Mouse (Mus musculus) frontal cortex, adult 2 months (tissue): Measurements from ENCODE around the gene Eppin. TPM values are rescaled to one million over a fixed set of nuclear protein-coding genes. Genes with fewer than 3 reads are reported as not detected.

Experiments
- DNase-seq, 2 experiments: peaks; one replicate each; pipeline ENCODE4 v3.0.0; 2022; ENCODE audit warnings: low spot score in 1 of 2; ENCODE audit errors: extremely low spot score in 1 of 2
- polyA plus RNA-seq: library from polyadenylated mRNA; depleted of rRNA; stranded (reverse); fragments of >200 nt; gene quantifications from 2 replicates; pipeline ENCODE4 v1.2.3, GENCODE M21; 2012; rRNA removed

The Eppin gene
- polyA plus RNA-seq, 1 experiment: not detected

GRCm38 (mm10) chr2:164562391-164563188 lies 30.8 kb downstream of the Eppin start, which contains the start of gene Wfdc2:
TSS of gene Wfdc2 (plus strand) at chr2:164562413.
- DNase-seq: no peak

- DNase-seq: no peak
Observed at GRCm38 (mm10) chr2:164560106-164560505, 33.3 kb downstream of the Eppin start.

- no peak for DNase-seq
Observed at GRCm38 (mm10) chr2:164558991-164559645, 34.3 kb downstream of the Eppin start.

- peak; percentile 60 to 67 for DNase-seq
Observed at GRCm38 (mm10) chr2:164558426-164558825, 35.0 kb downstream of the Eppin start.

GRCm38 (mm10) chr2:164551502-164551901 lies 41.9 kb downstream of the Eppin start:
- no peak for DNase-seq

- DNase-seq: no peak
Observed at GRCm38 (mm10) chr2:164550895-164551269, 42.5 kb downstream of the Eppin start.

GRCm38 (mm10) chr2:164549963-164550894 lies 43.2 kb downstream of the Eppin start:
- peak; percentile 22 to 51 for DNase-seq

- DNase-seq: no peak
Observed at GRCm38 (mm10) chr2:164549338-164549737, 44.1 kb downstream of the Eppin start.

GRCm38 (mm10) chr2:164544454-164545097 lies 48.8 kb downstream of the Eppin start:
- no peak for DNase-seq

GRCm38 (mm10) chr2:164543745-164544144 lies 49.6 kb downstream of the Eppin start:
- no peak for DNase-seq

- no peak for DNase-seq
Observed at GRCm38 (mm10) chr2:164542598-164542997, 50.8 kb downstream of the Eppin start.

- peak; percentile 73 to 83 for DNase-seq
Observed at GRCm38 (mm10) chr2:164542132-164542531, 51.3 kb downstream of the Eppin start.

- DNase-seq: no peak
Observed at GRCm38 (mm10) chr2:164540652-164541427, 52.6 kb downstream of the Eppin start.

Other genes starting within 250 kb of the Eppin start
- gene Slpi, start 204.5 kb downstream of the Eppin start, polyA plus RNA-seq: 0.67 and 0.68 TPM in 2 replicates
- gene Rbpjl, start 190.5 kb downstream of the Eppin start, polyA plus RNA-seq: 1.7 and 1.8 TPM in 2 replicates
- 25.8 and 25.9 TPM in 2 replicates for gene Matn4, start 188.4 kb downstream of the Eppin start, polyA plus RNA-seq
- gene Sdc4, start 149.7 kb downstream of the Eppin start, polyA plus RNA-seq: 45.0 and 46.5 TPM in 2 replicates
- 58.1 and 59.1 TPM in 2 replicates for gene Sys1, start 136.6 kb downstream of the Eppin start, polyA plus RNA-seq
- 9.3 and 10.0 TPM in 2 replicates for gene Gm20458, start 132.6 kb downstream of the Eppin start, polyA plus RNA-seq
- not detected in 2 replicates for gene Trp53tg5, start 119.9 kb downstream of the Eppin start, polyA plus RNA-seq
- gene Dbndd2, start 107.5 kb downstream of the Eppin start, polyA plus RNA-seq: 182 and 219 TPM in 2 replicates
- gene Pigt, start 96.1 kb downstream of the Eppin start, polyA plus RNA-seq: 80.6 and 84.7 TPM in 2 replicates
- 0.76 and 1.2 TPM in 2 replicates for gene Wfdc2, start 31.2 kb downstream of the Eppin start, polyA plus RNA-seq
- gene Spint3, start 20.1 kb downstream of the Eppin start, polyA plus RNA-seq: not detected in 2 replicates
- 0.12 TPM in 1 of 2 replicates, not detected in the other for gene Wfdc6a, start 8.1 kb downstream of the Eppin start, polyA plus RNA-seq
- not detected in 2 replicates for gene Wfdc6b, start 19.9 kb upstream of the Eppin start, polyA plus RNA-seq
- gene Wfdc8, start 20.0 kb upstream of the Eppin start, polyA plus RNA-seq: not detected in 2 replicates
- not detected in 2 replicates for gene Wfdc16, start 45.2 kb upstream of the Eppin start, polyA plus RNA-seq
- not detected in 2 replicates for gene Wfdc10, start 62.5 kb upstream of the Eppin start, polyA plus RNA-seq
- not detected in 2 replicates for gene Wfdc9, start 63.0 kb upstream of the Eppin start, polyA plus RNA-seq
- gene Wfdc11, start 80.5 kb upstream of the Eppin start, polyA plus RNA-seq: not detected in 2 replicates
- gene Wfdc13, start 91.5 kb upstream of the Eppin start, polyA plus RNA-seq: not detected in 2 replicates
- gene Spint4, start 104.9 kb upstream of the Eppin start, polyA plus RNA-seq: not detected in 2 replicates
- gene Spint5, start 121.7 kb upstream of the Eppin start, polyA plus RNA-seq: not detected in 2 replicates
- 2.4 and 3.3 TPM in 2 replicates for gene Wfdc3, start 152.3 kb upstream of the Eppin start, polyA plus RNA-seq
- 44.3 and 46.4 TPM in 2 replicates for gene Dnttip1, start 152.4 kb upstream of the Eppin start, polyA plus RNA-seq
- 2.0 and 2.8 TPM in 2 replicates for gene Ube2c, start 176.3 kb upstream of the Eppin start, polyA plus RNA-seq
- gene Tnnc2, start 186.4 kb upstream of the Eppin start, polyA plus RNA-seq: 0.96 and 3.9 TPM in 2 replicates
- 59.9 and 60.9 TPM in 2 replicates for gene Snx21, start 192.2 kb upstream of the Eppin start, polyA plus RNA-seq
- 29.4 and 35.0 TPM in 2 replicates for gene Acot8, start 211.3 kb upstream of the Eppin start, polyA plus RNA-seq
- 7.7 and 7.9 TPM in 2 replicates for gene Zswim3, start 211.5 kb upstream of the Eppin start, polyA plus RNA-seq
- 18.5 and 19.3 TPM in 2 replicates for gene Zswim1, start 229.1 kb upstream of the Eppin start, polyA plus RNA-seq
- 0.69 TPM in 1 of 2 replicates, not detected in the other for gene Spata25, start 234.9 kb upstream of the Eppin start, polyA plus RNA-seq
- 177 and 194 TPM in 2 replicates for gene Ctsa, start 239.3 kb upstream of the Eppin start, polyA plus RNA-seq
- gene Neurl2, start 239.9 kb upstream of the Eppin start, polyA plus RNA-seq: 6.6 and 6.9 TPM in 2 replicates